8 mouse cellular contexts compared by ENCODE assay signal in genomic region chr11:109720809-109721319, GRCm38 (mm10). TPM values are rescaled to one million over a fixed set of nuclear protein-coding genes. Genes with fewer than 3 reads are reported as not detected.
DNase-seq lines count a peak whose midpoint lies in the region; ATAC-seq lines count a peak whose summit lies in the region.

No protein-coding gene starts in this region.

- no peak for ATAC-seq in inflammation-experienced regulatory T-cells, adult 6 months

- peak; percentile 31 for DNase-seq in urinary bladder, postnatal 25 days (ENCODE audit: low spot score)
- DNase-seq in urinary bladder, postnatal 14 days (ENCODE audit: low spot score), result no peak
- DNase-seq in gastrocnemius, adult 18-20 months (ENCODE audit: low spot score), result peak; percentile 26
- DNase-seq in kidney, adult 11 months, result peak; percentile 47
- DNase-seq in lung, adult 18-20 months, result peak; percentile 36 to 50
- peak; percentile 35 for DNase-seq in retina, embryonic 14.5 days (ENCODE audit: low spot score)
- DNase-seq in B cell, adult 2 months, result no peak

RNA-seq across cellular contexts. Expression of gene Fam20a, which starts 1.2 kb away (rescaled TPM):
- total RNA-seq in gastrocnemius, adult 18-20 months (2021), result 1 to 10 TPM; 1.2 to 2.0 TPM
- polyA plus RNA-seq in inflammation-experienced regulatory T-cells, adult 6 months (2017; shearing (Covaris generic)), result 1 to 10 TPM; 1.6 to 3.8 (median 3.6) TPM

Comparison
In these comparisons a context has a peak if more than half of its experiments do, and no peak if none do; other contexts are left out.
1. DNase-seq: peak in urinary bladder, postnatal 25 days (single experiment), gastrocnemius, adult 18-20 months (single experiment), kidney, adult 11 months (single experiment), lung, adult 18-20 months (2 of 2) and retina, embryonic 14.5 days (single experiment); none in urinary bladder, postnatal 14 days (single experiment) and B cell, adult 2 months (0 of 2).